Mouse (Mus musculus): ENCODE data around the gene 1110004F10Rik. TPM values are rescaled to one million over a fixed set of nuclear protein-coding genes. Genes with fewer than 3 reads are reported as not detected.

1110004F10Rik gene
- 124 and 146 TPM in 2 replicates for polyA plus RNA-seq (2015; fragmentation: Nextera tagmentation; extraction: Ambion mirVana)

GRCm38 (mm10) chr7:116039196-116039537 lies at the start of gene 1110004F10Rik:
TSS of gene 1110004F10Rik (plus strand) at chr7:116039397.

GRCm38 (mm10) chr7:116038511-116038910 lies 686 bp upstream of the 1110004F10Rik start, which contains the start of gene Sox6:
TSS of gene Sox6 (minus strand) at chr7:116038796.

GRCm38 (mm10) chr7:116084366-116084765 lies 45.2 kb downstream of the 1110004F10Rik start, which contains the start of gene Gm4353:
TSS of gene Gm4353 (minus strand) at chr7:116084635.

Other genes starting within 250 kb of the 1110004F10Rik start
- 57.5 and 67.9 TPM in 2 replicates for gene Sox6, start 601 bp upstream of the 1110004F10Rik start, polyA plus RNA-seq (2015; fragmentation: Nextera tagmentation; extraction: Ambion mirVana)
- 0.49 and 0.63 TPM in 2 replicates for gene Gm4353, start 45.2 kb downstream of the 1110004F10Rik start, polyA plus RNA-seq (2015; fragmentation: Nextera tagmentation; extraction: Ambion mirVana)

Measured in skeletal muscle tissue, postnatal 0 days (tissue).